Mouse (Mus musculus) cerebellum, postnatal 25 days (tissue): ENCODE data around the gene Dusp2.

Source experiments
- DNase-seq, 2 experiments: peaks; one replicate each; pipeline ENCODE4 v3.0.0; 2021; ENCODE audit warnings: mixed read lengths in 2 of 2

The Dusp2 gene

GRCm38 (mm10) chr2:127324456-127324855, 11.5 kb upstream of the Dusp2 start:
- DNase-seq, result no peak

GRCm38 (mm10) chr2:127328090-127328851, 7.7 kb upstream of the Dusp2 start:
- no peak for DNase-seq

GRCm38 (mm10) chr2:127332807-127333570, 3.0 kb upstream of the Dusp2 start:
- DNase-seq, result no peak

GRCm38 (mm10) chr2:127333945-127334603, 1.9 kb upstream of the Dusp2 start:
- no peak for DNase-seq

GRCm38 (mm10) chr2:127335078-127335541, 849 bp upstream of the Dusp2 start:
- DNase-seq, result no peak

GRCm38 (mm10) chr2:127336497-127336832, 506 bp downstream of the Dusp2 start:
- DNase-seq, result peak in 1 of 2 experiments; percentile 23

GRCm38 (mm10) chr2:127336885-127337284, 926 bp downstream of the Dusp2 start:
- DNase-seq, result no peak

- peak; percentile 49 to 64 for DNase-seq
Measured at GRCm38 (mm10) chr2:127337531-127337930, 1.6 kb downstream of the Dusp2 start.

- DNase-seq, result no peak
Measured at GRCm38 (mm10) chr2:127338012-127338411, 2.1 kb downstream of the Dusp2 start.

- DNase-seq, result no peak
Measured at GRCm38 (mm10) chr2:127338416-127338815, 2.5 kb downstream of the Dusp2 start, which contains the start of gene Astl. Gene Astl (plus strand): TSS chr2:127338639.

GRCm38 (mm10) chr2:127338833-127339232, 2.9 kb downstream of the Dusp2 start:
- no peak for DNase-seq

GRCm38 (mm10) chr2:127339262-127339661, 3.3 kb downstream of the Dusp2 start:
- no peak for DNase-seq

- peak; percentile 57 to 72 for DNase-seq
Measured at GRCm38 (mm10) chr2:127341159-127341558, 5.2 kb downstream of the Dusp2 start.

- DNase-seq, result no peak
Measured at GRCm38 (mm10) chr2:127346334-127346733, 10.4 kb downstream of the Dusp2 start.

- peak; percentile 20 to 24 for DNase-seq
Measured at GRCm38 (mm10) chr2:127347147-127347985, 11.4 kb downstream of the Dusp2 start.

- no peak for DNase-seq
Measured at GRCm38 (mm10) chr2:127353881-127354280, 17.9 kb downstream of the Dusp2 start.

- DNase-seq, result peak; percentile 84 to 91
Measured at GRCm38 (mm10) chr2:127362459-127363281, 26.7 kb downstream of the Dusp2 start, which contains the start of gene Adra2b. Gene Adra2b (plus strand): TSS chr2:127363208.

- DNase-seq, result no peak
Measured at GRCm38 (mm10) chr2:127363282-127363652, 27.3 kb downstream of the Dusp2 start.

GRCm38 (mm10) chr2:127363696-127364095, 27.7 kb downstream of the Dusp2 start:
- DNase-seq, result peak; percentile 18 to 39

- no peak for DNase-seq
Measured at GRCm38 (mm10) chr2:127364452-127364851, 28.5 kb downstream of the Dusp2 start.

GRCm38 (mm10) chr2:127367126-127367820, 31.3 kb downstream of the Dusp2 start:
- DNase-seq, result no peak
